Mouse (Mus musculus): Measurements from ENCODE around the gene Rpl36al.

The Rpl36al gene

GRCm38 (mm10) chr12:69143460-69143859 lies 40.4 kb downstream of the Rpl36al start:
- no peak for TF ChIP-seq GATA4 (IDR thresholded peaks at IDR 0.05; ENCODE audit: insufficient replicate concordance, low read length)

GRCm38 (mm10) chr12:69139841-69140240 lies 44.0 kb downstream of the Rpl36al start:
- no peak for TF ChIP-seq GATA4 (IDR thresholded peaks at IDR 0.05; ENCODE audit: insufficient replicate concordance, low read length)

DNA sequence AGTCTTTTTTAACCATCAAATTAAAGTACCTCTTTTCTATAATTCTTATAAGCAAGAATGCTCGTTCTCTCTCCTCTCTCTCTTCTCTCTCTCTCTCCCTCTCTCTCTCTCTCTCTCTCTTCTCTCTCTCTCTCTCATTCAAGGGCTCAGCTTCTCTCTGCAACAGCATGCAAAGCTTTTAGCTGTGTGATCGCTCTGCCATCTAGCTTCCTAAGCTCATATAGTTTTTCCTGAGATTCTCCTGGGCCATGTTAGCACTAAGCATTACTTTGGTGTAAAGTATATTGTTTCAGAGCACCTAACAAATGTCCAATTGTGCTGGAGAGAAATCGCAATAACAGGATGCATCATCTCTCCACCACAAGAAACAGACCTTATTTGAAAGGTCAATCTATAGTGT lies 44.7 kb downstream of the Rpl36al start:
- TF ChIP-seq GATA4 (IDR thresholded peaks at IDR 0.05; ENCODE audit: insufficient replicate concordance, low read length), result no peak

Measured in liver, adult (tissue).